Mouse (Mus musculus) adrenal gland, postnatal 4 days (tissue): ENCODE measurements at regions not wholly inside any gene's neighbourhood (a gene's known extent, or its start where the extent isn't known, plus 50 kb on each side); places are given as distances from the start of the nearest gene placed in this dataset.

Source experiments
- DNase-seq, 2 experiments: peaks; one replicate each; pipeline ENCODE4 v3.0.0; 2021 to 2022; ENCODE audit warnings: low spot score in 2 of 2, mixed read lengths in 2 of 2

GRCm38 (mm10) chr8:97477098-97477457, 1588.7 kb upstream of the Got2 start:
- no peak for DNase-seq

GRCm38 (mm10) chr8:97476430-97477097, 1588.2 kb upstream of the Got2 start:
- DNase-seq: no peak

- DNase-seq: no peak
Observed at GRCm38 (mm10) chr8:97473326-97473725, 1585.0 kb upstream of the Got2 start.

GRCm38 (mm10) chr8:97461478-97461877, 1573.1 kb upstream of the Got2 start:
- no peak for DNase-seq

GRCm38 (mm10) chr8:97447696-97448095, 1559.3 kb upstream of the Got2 start:
- DNase-seq: no peak

- DNase-seq: no peak
Observed at GRCm38 (mm10) chr8:97441483-97441882, 1553.1 kb upstream of the Got2 start.

- DNase-seq: no peak
Observed at GRCm38 (mm10) chr8:97433584-97433983, 1545.2 kb upstream of the Got2 start.

GRCm38 (mm10) chr8:97431467-97431866, 1543.1 kb upstream of the Got2 start:
- no peak for DNase-seq

- no peak for DNase-seq
Observed at GRCm38 (mm10) chr8:97422331-97422730, 1534.0 kb upstream of the Got2 start.

GRCm38 (mm10) chr8:97414742-97415141, 1526.4 kb upstream of the Got2 start:
- DNase-seq: no peak

GRCm38 (mm10) chr8:97403308-97403707, 1515.0 kb upstream of the Got2 start:
- no peak for DNase-seq

GRCm38 (mm10) chr8:97397327-97397719, 1509.0 kb upstream of the Got2 start:
- no peak for DNase-seq

- no peak for DNase-seq
Observed at GRCm38 (mm10) chr8:97396634-97397326, 1508.4 kb upstream of the Got2 start.

- no peak for DNase-seq
Observed at GRCm38 (mm10) chr8:97389651-97390050, 1501.3 kb upstream of the Got2 start.

GRCm38 (mm10) chr8:97389149-97389548, 1500.8 kb upstream of the Got2 start:
- DNase-seq: no peak

GRCm38 (mm10) chr8:97374911-97375771, 1486.8 kb upstream of the Got2 start:
- no peak for DNase-seq

GRCm38 (mm10) chr8:97346630-97347029, 1458.3 kb upstream of the Got2 start:
- no peak for DNase-seq

- DNase-seq: no peak
Observed at GRCm38 (mm10) chr8:97315497-97315896, 1427.2 kb upstream of the Got2 start.

- DNase-seq: no peak
Observed at GRCm38 (mm10) chr8:97308304-97308703, 1420.0 kb upstream of the Got2 start.

- DNase-seq: no peak
Observed at GRCm38 (mm10) chr8:97270582-97270981, 1382.2 kb upstream of the Got2 start.

GRCm38 (mm10) chr8:97260964-97261363, 1372.6 kb upstream of the Got2 start:
- no peak for DNase-seq

GRCm38 (mm10) chr8:97254169-97254568, 1365.8 kb upstream of the Got2 start:
- no peak for DNase-seq
